Mouse (Mus musculus) embryo, embryonic 11 days (tissue): ENCODE measurements around the gene Rccd1.

Experiments
- DNase-seq: peaks from one replicate; pipeline ENCODE4 v3.0.0-alpha.2; 2015

The Rccd1 gene

DNA sequence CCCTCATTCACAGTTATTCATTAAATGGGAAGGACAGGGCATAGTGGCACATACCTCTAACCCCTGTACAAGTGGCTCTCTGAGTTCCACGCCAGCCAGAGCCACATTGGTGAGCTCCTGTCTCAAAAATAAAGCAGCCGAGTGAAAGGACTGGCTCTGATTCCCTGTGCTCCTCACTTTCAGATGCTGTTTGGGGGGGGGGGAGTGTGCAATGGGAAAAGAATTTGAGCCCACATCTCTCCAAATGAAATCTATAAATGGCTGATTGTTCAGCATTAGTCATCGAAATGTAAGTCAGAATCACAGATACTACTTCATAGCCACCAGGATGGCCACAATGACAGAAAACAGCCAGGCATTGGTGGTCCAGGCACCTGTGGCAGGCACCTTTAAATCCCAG lies 27.2 kb downstream of the Rccd1 start:
- no peak for DNase-seq

DNA sequence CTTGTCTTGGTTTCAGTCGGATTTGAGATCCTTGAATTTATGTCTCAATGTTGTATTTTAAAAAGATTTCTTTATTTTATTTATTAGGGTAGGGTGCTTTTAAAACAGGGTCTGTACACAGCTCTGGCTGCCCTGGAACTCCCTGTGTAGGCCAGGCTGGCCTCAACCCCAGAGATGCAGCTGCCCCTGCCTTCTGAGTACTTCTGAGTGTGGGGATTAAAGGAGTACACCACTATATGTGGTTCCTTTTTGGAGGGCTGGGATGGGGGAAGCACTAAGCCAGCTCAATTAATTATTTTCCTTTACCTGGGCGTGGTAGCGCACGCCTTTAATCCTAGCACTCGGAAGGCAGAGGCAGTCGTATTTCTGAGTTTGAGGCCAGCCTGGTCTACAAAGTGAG lies 27.8 kb downstream of the Rccd1 start:
- no peak for DNase-seq

DNA sequence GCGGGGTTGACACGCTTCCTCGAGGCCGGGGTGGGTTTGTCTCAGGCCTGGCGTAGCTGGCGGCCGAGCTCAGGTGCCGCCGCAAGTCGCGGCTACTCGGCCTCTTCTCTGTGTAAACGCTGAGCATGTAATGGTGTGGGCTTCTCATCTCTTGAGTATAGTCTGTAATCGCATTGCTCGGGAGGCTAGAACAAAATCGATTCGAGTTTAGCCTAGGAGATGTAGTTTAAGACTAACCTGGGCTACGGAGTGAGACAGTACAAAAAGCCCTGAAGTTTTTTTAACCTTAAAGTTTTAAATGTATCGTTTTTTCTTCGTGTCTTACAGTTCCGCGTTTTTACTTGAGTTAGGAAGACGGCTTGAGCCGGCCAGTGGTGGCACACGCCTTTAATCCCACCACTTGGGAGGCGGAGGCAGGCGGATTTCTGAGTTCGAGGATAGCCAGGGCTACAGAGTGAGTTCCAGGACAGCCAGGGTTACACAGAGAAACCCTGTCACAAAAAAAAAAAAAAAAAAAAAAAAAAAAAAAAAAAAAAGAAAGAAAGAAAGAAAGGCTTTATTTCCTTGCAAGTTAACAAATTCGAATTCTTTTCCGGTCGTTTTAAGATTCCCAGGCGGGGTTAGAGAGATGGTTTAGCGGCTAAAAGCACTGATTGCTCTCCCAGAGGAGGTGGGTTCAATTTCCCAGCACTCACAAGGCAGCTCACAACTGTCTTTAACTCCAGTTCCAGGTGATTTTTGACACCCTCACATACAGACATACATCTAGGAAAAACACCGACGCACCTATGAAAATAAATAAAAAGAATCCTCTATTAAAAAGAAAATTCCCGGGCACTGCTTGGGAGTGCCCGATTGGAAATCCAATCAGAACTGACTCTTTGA lies 29.2 kb downstream of the Rccd1 start:
- peak; percentile 65 for DNase-seq

DNA sequence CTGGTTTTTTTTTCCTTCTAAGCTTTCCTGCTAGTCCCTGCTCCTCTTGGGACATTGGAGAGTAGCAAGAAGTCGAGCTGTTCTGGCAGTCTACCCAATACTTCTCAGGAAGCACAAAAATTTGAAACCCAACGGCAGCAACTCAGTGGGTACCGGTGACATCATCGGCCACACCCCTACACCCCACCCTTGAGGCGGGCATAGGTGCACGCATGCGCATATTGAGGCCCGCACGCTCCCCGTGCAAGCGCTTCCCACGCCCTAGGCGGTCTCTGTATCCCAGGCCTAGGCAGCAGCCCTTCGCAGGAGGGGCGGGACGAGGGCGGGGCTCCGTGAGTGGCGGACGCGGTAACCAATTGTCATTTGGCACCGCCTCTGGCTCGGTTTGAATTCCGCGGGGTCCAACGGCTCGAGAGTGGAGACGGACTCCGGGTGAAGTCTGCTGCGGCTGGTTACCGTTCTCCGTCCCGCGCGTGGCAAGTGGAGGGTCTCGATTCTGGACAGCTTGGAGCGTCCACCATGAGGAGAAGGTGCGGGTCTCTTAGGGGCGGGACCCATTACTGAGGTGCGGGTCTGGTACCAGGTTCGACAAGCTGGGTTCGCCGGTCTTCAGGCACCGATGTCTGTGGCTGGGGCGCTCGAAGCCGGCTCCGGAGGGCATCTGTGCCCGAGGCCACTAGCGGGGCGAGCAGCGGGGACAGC lies 30.0 kb downstream of the Rccd1 start, which contains the start of gene Prc1:
Gene Prc1 (plus strand): TSS at position 389 of the 702 bp plus-strand sequence.
- peak; percentile 98 for DNase-seq

DNA sequence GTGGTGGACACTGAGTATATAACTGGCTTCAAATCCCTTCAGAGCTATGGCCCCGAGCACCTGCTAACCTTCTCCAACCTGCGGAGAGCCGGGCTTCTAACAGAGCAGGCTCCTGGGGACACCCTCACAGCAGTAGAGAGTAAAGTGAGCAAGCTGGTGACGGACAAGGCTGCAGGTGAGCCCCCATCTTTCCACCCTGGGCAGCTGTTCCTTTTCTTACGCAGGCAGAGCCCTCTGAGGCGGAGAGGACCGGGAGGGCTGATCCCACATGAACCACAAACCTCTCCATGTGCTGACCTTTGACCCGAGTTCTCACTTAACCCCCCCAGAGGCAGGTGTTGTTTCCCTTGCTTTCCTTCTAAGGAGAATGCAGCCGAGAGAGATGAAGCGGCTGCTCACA lies 36.5 kb downstream of the Rccd1 start:
- DNase-seq, result no peak

DNA sequence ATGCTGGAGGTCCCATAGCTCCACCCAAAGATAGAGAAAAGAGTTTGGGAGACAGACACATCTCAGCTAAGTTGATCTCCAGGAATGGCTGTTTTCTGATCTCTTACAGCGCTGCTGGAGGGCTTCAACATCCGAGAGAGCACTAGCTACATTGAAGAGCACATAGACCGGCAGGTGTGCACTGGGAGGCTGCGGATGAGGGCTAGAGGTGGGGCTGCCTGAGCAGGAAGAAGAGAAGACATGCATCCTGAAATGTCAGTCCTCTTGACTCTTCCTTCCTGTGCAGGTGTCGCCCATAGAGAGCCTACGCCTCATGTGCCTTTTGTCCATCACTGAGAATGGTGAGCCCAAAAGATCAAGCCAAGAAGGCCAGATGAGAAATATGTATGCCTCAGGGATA lies 38.5 kb downstream of the Rccd1 start:
- no peak for DNase-seq

DNA sequence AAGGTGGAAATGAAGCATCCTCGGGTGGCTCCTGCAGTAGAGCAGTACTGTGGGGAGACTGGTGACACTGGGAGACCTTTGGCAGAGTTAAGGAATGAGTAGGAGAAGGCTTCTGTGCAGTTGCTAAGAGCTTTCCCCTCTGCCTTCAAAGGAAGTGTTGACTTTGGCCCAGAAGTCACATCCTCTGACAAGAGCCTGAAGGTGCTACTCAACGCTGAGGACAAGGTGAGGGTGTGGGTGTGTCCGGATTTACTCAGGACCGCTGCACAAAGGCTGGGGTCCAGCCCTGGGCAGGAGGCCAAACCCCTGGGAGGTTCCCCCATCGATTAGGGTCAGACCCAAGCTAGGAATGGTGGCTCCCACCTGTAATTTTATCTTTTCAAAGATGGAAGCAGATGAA lies 39.9 kb downstream of the Rccd1 start:
- no peak for DNase-seq

DNA sequence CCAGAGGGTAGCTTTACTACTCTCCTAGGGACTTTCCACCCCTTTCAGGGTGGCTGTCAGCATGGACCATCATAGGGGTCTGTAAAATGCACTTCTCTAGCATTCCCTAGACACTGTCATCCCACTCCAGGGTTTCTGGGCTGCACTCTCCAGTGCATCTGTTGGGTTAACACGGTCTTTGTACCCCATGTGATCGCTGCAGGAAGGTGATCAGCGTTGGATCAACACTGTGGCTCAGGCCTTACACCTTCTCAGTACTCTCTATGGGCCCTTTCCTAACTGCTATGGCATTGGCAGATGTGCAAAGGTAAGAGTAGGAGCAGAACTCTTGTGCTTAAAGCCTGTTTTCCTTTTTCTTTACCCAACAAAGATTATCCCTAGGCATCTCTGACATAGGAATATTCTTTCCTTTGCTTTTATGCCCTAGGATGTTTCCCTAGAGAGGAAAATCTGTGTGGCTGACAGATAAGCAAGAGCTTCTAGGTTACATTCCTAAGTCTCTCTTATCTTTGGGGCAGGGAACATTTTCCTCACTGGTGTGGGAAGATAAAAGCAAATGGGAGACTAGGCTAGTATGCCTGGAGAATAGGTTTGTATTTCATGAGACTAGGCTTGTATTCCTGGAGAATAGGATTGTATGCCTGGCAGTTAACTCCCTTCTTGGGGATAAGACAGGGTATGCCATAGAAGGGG lies 40.9 kb downstream of the Rccd1 start:
- no peak for DNase-seq

DNA sequence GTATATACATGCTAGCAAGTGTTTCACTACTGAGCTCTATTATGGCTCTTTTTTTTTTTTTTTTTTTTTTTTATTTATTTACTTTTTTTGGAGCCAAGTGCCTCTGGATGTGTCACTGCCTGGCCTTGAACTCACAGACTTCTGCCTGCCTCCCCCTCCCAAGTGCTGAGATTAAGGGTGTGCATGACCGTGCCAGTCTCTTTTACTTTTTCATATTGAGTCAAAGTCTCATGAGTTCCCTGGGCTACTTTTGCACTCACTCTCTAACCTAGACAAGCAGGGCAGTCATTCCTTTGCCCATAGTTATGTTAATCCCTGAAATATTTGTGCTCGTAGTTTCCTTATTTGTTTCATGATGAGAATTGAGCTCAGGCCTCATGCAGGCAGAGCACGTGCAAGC lies 42.6 kb downstream of the Rccd1 start:
- DNase-seq, result no peak

DNA sequence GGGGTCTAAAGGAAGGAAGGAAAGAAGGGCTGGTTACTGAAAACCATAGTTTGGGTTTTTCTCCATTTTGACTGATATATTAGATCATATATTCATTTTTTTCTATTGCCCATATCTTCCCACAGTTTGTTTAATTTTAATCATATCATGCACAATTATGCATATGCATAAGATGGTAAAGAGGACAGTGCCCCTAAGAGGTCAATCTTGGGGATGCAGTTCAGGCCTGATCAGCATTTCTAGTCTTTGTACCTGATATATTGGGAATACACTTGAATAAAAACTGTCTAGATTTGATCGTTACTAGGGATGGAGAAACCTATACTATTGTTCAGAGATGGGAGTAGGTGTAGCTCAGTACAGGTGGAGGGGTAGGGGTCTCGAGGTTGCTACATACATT lies 43.3 kb downstream of the Rccd1 start:
- no peak for DNase-seq

DNA sequence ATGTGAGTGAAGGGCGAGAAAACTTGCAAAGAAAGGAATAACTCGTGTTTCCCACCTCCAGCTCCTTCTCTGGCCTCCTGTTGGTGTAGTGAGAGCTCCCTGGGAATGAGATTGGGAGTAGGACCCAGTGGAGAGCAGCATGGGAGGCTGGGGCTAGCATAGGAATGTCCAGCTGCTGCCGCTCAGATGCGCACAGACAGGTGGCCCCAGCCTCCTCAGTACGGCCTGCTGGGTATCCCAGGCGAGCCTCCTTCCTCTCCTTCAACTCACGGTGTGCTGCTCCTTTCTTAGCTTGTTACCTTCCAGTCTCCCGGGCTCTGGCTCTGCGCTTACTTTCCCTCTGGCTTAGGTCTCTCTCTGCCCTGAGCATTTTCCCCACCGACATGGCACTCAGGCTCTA lies 44.2 kb downstream of the Rccd1 start:
- DNase-seq, result no peak

DNA sequence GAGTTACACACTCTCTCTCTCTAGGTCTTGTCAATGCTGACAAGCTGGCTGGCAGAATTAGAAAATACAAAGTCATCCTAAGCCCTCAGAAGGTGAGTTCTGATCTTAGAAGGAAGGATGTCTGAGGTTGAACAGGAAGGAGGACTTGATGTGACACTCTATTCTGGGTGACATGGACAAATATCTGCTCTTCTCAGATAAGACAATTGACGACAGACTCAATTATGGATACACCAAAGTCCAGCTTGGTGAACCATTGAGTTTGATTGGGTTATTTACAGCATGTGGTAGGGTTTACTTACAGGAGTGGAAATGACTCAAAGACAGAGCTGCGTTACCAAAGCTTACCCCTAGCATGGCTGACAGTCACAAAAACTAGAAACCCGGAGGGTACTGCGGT lies 47.9 kb downstream of the Rccd1 start:
- DNase-seq, result no peak

DNA sequence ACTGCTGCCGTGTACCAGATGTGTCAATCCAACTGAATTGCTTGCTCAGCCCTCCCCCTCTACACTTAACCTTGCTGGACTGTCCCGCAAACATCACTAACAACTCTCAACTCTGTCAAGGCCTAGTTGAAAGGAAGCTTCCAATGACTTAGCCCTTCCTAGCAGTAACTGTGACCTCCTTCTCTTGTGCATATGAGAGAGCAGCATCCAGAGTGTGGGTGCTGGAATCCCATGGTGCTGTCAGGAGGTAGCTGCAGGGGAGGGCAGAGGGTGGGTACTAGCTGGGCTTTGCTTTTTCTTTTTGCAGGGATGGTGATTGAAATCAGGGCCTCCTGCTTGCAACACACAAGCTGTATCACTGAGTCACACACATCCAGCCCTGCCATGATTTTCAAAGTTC lies 50.8 kb downstream of the Rccd1 start:
- no peak for DNase-seq

DNA sequence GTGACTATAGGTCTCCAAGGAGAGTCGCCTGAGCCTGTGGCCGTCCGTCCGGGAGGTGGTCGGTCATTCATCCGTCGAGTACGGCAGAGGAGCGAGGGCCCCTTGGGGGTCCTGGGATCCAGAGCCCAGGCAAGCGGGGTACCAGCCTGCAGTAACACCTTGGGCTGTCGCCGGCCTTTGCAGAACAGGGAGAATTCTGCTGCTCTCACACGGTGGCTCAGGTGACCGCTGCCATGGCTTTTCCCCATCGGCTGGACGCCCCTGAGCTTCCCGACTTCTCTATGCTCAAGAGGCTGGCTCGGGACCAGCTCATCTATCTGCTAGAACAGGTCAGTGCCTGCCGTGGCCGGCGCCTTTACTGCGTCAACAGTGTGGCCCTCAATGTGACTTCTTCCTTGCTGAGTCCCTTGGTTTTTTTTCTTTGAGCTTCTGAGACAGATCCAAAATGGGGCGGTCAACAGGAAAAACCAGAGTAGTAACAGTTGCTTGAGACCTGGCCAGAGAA lies 54.5 kb downstream of the Rccd1 start:
- DNase-seq, result no peak

DNA sequence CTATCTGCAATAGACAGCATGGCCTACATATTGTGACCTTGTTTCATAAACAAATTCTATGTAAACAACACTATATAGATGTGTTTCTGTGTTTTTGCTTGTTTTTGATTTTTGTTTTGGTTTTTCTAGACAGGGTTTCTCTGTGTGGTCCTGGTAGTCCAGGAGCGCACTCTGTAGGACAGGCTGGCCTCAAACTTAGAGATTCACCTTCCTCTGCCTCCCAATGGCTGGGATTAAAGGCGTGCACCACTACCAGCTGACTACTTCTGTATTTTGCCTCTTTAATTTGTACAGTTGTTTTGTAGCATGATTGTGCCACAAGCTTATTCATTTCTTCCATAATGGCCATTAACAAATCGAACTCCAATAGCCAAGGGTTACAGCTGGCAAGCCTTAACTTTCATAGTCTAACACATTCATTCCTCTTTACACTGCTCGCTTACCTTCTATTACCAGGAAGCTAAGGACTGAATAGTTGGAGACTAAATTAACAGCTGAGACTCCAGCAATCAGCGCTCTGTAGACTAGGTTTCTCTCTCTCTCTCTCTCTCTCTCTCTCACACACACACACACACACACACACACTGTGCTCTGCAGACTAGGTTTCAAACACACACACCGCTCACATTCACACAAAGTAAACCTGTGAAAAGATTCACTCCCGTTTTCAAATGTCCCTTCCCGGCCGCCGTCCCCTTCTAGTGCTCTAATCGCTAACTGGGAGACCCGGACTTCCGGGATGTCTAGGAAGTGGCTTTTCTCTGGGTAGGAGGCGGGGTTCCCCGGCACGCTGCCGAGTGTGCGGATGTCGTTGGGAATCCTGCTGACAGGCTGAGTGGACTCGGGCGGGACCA lies 55.1 kb downstream of the Rccd1 start, which contains the start of gene Vps33b:
Gene Vps33b (plus strand): TSS at position 753 of the 854 bp plus-strand sequence.
- DNase-seq, result peak; percentile 95

DNA sequence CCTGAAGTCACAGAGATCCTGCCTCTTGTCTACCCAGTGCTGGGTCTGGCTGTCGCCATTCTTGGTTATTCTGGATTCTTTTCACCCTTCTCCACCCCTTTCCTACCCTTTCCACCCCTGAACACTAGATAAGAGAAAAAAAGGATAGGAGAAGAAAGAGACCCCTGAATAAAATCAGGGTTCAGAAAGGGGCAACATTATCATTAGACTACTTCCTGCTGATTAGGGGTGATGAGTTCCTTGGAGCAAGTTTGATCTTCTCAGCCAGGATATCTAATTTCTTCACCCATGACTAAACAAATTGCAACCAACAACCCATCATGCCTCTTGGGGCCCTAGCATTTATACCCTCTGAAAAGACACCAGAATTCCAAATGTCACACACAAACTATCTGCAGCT lies 56.5 kb downstream of the Rccd1 start:
- DNase-seq, result no peak

DNA sequence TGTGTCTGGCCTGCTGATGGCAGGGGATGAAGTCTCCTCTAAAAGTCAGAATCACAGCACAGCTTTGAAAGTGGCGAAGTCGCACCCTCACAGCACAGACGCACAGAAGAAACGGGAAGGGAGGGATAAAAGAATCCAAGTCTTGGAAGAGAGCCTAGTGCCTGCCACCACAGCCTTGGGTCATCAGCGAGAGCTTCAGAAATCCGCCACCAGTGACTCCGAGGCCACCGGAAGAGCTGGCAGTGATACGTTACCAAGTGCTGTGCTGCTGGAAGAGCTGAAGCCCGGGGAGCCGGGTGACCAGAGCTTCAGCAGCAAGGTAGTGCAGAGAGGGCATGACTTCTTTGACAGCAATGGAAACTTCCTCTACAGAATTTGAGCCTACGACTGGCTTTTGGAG lies 59.6 kb downstream of the Rccd1 start:
- no peak for DNase-seq

DNA sequence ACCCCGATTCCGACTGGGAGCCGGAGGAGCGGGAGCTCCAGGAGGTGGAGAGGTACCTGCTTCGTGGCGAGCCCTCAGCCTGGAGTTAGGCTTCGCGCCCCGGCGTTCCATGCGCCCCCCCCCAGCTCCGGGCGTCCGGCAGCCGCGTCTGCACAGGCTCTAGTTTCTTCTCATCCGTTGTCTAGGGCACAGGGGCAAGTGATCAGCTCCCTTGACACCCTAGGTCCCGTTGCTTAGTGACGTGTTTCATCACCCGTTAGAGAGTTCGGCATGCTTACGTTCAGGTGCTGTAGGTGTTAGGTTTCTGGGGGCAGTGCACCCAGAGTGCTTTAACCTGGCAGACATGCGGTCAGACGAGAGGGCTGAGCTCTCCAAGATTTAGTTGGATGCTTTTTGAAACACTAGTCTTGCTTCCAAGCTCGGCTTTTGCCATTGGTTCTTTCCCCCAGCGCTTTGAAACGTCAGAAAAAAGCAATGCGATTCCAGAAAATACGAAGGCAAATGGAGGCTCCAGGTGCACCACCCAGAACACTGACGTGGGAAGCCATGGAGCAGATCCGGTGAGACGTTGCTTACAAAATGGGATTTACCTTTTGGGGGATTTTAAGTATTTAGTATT lies 62.8 kb downstream of the Rccd1 start:
- DNase-seq, result peak; percentile 35

DNA sequence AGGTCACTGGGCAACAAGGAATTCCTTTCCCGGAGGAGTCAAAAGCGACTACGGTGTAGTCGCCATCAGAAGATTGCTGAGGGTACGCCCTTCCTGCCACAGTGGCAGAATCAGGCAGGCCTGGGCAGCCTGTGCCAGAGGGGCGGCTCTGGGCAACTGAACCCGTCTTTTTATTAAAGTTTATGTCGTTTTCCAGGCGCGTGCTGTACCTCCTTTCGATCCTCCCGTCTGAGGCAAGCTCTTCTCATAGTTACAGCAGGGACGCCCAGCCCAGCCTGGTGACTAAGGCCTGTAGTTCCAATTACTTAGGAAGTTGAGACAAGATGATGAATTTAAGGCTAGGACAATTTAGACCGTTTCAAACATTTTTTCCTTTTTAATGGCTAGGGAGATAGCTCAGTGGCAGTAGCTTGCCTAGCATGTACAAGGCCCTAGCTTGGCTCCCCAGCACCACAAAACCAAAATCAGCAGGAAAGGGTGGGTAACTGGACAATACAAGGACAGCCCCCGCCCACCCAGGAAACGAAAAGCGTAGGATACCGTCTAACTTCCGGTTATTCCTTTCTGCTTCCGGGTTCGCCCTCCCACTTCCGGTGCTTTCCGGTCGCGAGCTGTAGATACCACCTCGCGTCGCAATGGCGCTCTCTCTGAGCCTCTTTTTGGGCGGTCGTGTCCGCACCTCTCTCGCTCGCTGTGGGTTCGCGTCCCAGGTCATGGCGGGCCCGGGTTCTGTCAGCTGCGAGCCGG lies 63.5 kb downstream of the Rccd1 start, which contains the start of gene Ngrn:
Gene Ngrn (plus strand): TSS at position 591 of the 747 bp plus-strand sequence.
- DNase-seq, result peak; percentile 93

DNA sequence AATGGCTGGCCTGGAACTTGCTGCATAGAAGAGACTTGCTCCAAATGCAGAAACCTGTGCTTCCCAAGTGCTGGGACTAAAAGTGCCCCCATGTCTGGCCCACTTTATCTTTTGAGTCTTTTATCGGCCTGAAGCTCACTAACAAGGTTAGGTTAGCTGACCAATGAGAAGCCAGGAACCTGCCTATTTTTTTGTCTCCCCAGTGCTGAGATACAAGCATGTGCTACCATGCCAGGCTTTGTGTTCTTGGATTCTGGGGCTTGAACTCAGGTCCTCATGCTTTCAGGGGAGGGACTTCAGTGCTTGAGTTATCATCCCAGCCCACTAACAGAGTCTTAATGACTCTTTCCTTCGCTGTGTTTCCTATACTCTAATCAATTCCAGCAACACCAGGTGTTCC lies 66.5 kb downstream of the Rccd1 start:
- DNase-seq, result no peak

DNA sequence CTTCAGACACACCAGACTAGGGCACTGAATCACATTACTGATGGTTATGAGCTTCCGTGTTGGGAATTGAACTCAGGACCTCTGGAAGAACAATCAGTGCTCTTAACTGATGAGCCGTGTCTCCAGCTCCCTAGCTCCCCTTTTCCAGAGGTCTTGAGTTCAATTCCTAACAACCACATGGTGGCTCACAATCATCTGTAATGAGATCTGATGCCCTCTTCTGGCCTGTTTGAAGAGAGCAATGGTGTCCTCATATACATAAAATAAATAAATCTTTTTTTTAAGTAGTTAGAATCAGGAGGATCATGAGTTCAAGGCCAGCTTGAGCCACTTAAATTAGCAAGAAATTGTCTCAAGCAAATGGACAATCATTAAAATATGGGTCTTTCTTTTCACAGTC lies 68.3 kb downstream of the Rccd1 start:
- no peak for DNase-seq
